Mouse (Mus musculus) lung, postnatal 36 days (tissue): Measurements from ENCODE around the gene Otof.

Source experiments
- DNase-seq: peaks from one replicate; pipeline ENCODE4 v3.0.0; 2022; ENCODE audit warnings: mixed read lengths

Otof gene

GRCm38 (mm10) chr5:30423121-30423520, 38.6 kb downstream of the Otof start:
- DNase-seq, result no peak

GRCm38 (mm10) chr5:30416665-30417064, 45.1 kb downstream of the Otof start:
- DNase-seq, result no peak

- no peak for DNase-seq
Observed at GRCm38 (mm10) chr5:30415876-30416275, 45.9 kb downstream of the Otof start.

- no peak for DNase-seq
Observed at GRCm38 (mm10) chr5:30415381-30415780, 46.4 kb downstream of the Otof start.

- no peak for DNase-seq
Observed at GRCm38 (mm10) chr5:30411524-30411923, 50.2 kb downstream of the Otof start.

GRCm38 (mm10) chr5:30406876-30407275, 54.9 kb downstream of the Otof start:
- no peak for DNase-seq

- DNase-seq, result no peak
Observed at GRCm38 (mm10) chr5:30401165-30401564, 60.6 kb downstream of the Otof start.

- DNase-seq, result no peak
Observed at GRCm38 (mm10) chr5:30400521-30400920, 61.2 kb downstream of the Otof start.

GRCm38 (mm10) chr5:30391473-30391872, 70.3 kb downstream of the Otof start:
- DNase-seq, result peak; percentile 65

- no peak for DNase-seq
Observed at GRCm38 (mm10) chr5:30389836-30390235, 71.9 kb downstream of the Otof start.

- no peak for DNase-seq
Observed at GRCm38 (mm10) chr5:30387726-30388125, 74.0 kb downstream of the Otof start.

GRCm38 (mm10) chr5:30382876-30383275, 78.9 kb downstream of the Otof start:
- no peak for DNase-seq

- peak; percentile 87 for DNase-seq
Observed at GRCm38 (mm10) chr5:30369426-30369825, 92.3 kb downstream of the Otof start.

GRCm38 (mm10) chr5:30367405-30367804, 94.3 kb downstream of the Otof start:
- no peak for DNase-seq

- peak; percentile 50 for DNase-seq
Observed at GRCm38 (mm10) chr5:30358436-30359099, 103.2 kb downstream of the Otof start.

- no peak for DNase-seq
Observed at GRCm38 (mm10) chr5:30356647-30357046, 105.1 kb downstream of the Otof start.

- no peak for DNase-seq
Observed at GRCm38 (mm10) chr5:30355559-30356159, 106.1 kb downstream of the Otof start.

- DNase-seq, result no peak
Observed at GRCm38 (mm10) chr5:30355114-30355513, 106.6 kb downstream of the Otof start.

- DNase-seq, result no peak
Observed at GRCm38 (mm10) chr5:30353605-30354004, 108.1 kb downstream of the Otof start.

- no peak for DNase-seq
Observed at GRCm38 (mm10) chr5:30343886-30344285, 117.8 kb downstream of the Otof start.

- peak; percentile 70 for DNase-seq
Observed at GRCm38 (mm10) chr5:30343107-30343506, 118.6 kb downstream of the Otof start.

- DNase-seq, result no peak
Observed at GRCm38 (mm10) chr5:30342601-30343015, 119.1 kb downstream of the Otof start.

GRCm38 (mm10) chr5:30341601-30342365, 119.9 kb downstream of the Otof start:
- no peak for DNase-seq

- DNase-seq, result no peak
Observed at GRCm38 (mm10) chr5:30340815-30341214, 120.9 kb downstream of the Otof start.
